Mouse (Mus musculus) heart, postnatal 4 days (tissue): ENCODE data around the gene Btk. TPM values are rescaled to one million over a fixed set of nuclear protein-coding genes. Genes with fewer than 3 reads are reported as not detected.
"Not testable (repeated sequence)": the region's sequence is repeated elsewhere in the genome, so short reads cannot be mapped to it uniquely, and the experiment has no call there.

Experiments used
- DNase-seq: peaks from one replicate; pipeline ENCODE4 v3.0.0; 2021
- total RNA-seq, 2 experiments: library from RNA; stranded (reverse); gene quantifications; 2 replicates each; pipeline ENCODE4 v1.2.3; 2021

The Btk gene
- total RNA-seq, 2 experiments from 2014 or later = 0.63 to 0.71 TPM

- no peak for DNase-seq
Measured at GRCm38 (mm10) chrX:134580528-134581305, 2.7 kb downstream of the Btk start.

GRCm38 (mm10) chrX:134577896-134578295 is 5.5 kb downstream of the Btk start:
- no peak for DNase-seq

GRCm38 (mm10) chrX:134566536-134567222 is 16.7 kb downstream of the Btk start:
- no peak for DNase-seq

DNA sequence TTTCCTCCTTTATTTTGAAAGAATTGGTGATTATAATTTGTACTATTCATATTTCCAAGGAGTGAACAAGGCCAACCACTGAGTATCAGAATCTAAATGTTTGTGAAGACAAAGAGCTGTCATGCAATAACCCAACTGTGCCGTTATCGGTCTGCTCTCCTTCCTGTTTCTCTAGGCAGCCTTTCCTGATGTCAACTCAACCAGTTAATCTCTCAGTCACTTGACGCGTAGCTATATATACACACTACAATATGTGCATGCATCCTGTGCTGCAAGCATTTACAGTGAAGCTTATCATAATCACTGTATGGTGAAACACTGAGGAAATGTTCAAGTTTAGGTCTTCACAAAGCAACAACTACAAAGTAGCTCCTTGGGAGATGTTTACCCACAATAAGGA is 19.0 kb downstream of the Btk start:
- DNase-seq = no peak

DNA sequence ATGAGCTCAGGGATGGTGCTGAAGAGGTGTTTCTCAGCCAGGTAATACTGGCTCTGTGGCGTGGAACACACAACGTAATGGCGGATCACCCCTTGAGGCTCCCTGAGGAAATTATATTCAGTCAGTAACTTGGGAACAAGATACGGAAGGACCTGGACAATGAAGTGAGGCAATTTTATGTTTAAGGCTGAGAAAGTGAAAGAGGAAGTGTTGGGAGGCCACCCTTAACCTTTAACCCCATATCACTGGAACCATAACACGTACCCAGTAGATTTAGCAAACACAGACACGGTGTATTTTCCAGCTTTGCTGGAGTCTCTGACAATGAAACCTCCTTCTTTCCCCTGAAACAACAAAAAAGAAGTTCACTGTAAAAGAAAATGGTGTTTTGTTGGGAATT is 28.9 kb downstream of the Btk start:
- DNase-seq = no peak

- no peak for DNase-seq
Measured at GRCm38 (mm10) chrX:134553326-134553725, 30.0 kb downstream of the Btk start.

DNA sequence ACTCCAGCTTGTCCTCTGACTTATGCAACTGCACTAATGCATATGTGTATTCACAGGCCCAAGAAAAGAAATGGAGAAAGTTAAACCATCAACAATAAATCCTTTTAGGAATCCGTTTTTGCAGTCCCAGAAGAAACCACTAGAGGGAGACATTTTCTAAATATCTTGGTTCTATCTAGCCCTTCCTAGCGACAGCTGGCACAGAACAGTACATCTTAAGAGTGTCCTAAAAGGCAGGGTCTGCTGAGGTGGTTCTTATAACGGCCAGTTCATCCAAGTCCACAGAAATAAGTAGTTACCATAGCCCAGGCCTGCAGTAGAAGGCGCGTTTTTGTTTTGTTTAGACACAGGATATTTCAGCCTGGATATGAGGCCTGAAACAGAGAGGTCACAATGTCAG is 32.5 kb downstream of the Btk start:
- DNase-seq = peak; percentile 23

- DNase-seq = no peak
Measured at GRCm38 (mm10) chrX:134547330-134547729, 36.0 kb downstream of the Btk start.

DNA sequence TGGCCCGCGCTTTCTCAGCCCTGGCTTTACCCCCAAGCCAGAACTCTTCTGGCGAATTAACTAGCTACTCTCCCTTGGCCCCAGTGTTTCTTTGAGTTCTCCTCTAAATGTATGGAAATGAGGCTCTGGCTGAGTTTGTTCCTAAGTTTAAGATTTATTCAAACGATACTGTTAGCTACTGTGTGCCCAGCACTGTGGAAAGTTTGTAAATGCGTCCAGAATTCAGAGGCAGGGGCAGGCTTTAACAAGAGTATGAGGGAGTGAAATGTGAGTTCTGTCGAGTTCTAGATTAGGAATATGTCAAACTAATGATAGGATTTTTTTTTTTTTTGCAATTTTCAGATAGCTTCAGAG is 41.4 kb downstream of the Btk start:
- DNase-seq = no peak

DNA sequence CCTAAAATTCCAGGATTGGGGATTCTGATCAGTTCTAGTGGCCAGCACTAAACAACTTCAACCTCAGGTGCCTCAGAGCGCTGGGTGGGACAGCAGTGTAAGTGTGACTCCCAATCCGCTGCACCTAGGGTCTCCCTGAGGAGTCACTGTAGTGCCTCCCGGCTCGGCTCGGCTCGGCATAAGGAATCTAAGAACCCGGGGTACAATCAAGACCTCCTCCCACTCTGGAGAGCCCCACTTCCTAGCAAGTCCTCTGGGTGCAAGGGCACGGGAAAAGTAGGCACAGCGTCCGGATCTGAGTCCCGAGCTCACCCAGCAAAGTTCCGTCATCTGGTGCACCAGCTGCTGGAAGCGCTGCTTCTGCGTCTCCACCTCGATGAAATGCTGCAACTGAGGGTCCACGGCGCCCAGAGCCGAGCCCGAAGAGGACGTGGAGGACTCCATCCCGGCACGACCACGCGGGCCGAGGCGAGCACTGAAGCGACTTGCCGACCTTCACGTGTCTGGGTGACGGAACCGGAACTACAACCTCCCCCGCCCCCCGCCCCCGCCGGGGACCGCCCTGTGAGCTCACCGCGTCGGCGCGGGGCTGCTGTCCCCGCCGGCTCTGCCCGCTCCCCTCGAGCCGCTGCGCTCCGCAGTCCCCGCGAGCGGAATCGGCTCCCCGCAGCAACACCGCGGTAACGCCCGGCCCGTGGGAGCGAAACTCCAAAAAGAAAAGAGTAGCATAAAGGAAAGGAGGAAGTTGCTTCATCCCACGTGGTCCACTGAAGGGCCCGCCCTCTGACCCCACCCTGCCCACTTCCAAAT is 42.0 kb downstream of the Btk start, which contains the start of gene Timm8a1:
Timm8a1 (minus strand) TSS at position 721 of the 810 bp plus-strand sequence.
- peak; percentile 69 for DNase-seq

- peak; percentile 6 for DNase-seq
Measured at GRCm38 (mm10) chrX:134540414-134541135, 42.8 kb downstream of the Btk start.

GRCm38 (mm10) chrX:134539795-134540194 is 43.6 kb downstream of the Btk start:
- DNase-seq = not testable (repeated sequence)

DNA sequence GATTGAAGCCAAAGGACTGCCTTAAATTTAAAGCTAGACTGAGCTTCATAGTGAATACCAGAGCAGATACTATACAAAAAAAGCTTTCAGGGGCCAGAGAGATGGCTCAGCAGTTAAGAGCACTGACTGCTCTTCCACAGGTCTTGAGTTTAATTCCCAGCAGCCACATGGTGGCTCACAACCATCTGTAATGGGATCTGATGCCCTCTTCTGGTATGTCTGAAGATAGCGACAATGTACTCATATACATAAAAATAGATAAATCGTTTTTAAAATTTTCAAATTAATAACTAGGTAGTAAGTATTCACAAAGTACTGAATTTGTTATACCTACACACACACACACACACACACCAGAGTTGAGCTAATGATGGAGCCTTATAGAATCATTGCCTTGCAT is 50.0 kb downstream of the Btk start:
- no peak for DNase-seq

DNA sequence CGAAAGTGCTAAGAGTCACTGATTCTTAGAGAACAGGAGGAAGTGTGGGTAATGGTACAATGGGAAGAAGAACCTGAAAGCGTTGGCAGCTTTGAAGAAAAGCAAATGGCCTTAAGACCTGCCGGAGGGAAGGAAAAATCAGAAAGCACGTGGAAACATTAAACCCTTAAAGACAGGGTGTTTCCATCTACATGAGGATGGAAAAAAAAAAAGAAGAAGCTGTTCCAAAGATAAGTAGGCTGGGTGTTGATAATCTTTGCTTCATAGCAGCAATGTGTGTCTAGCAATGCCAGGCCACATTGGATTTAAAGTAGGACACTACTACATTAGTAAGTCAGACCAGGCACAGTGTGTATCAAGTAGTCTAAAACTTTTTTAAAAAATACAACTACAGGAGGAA is 58.1 kb downstream of the Btk start:
- no peak for DNase-seq

DNA sequence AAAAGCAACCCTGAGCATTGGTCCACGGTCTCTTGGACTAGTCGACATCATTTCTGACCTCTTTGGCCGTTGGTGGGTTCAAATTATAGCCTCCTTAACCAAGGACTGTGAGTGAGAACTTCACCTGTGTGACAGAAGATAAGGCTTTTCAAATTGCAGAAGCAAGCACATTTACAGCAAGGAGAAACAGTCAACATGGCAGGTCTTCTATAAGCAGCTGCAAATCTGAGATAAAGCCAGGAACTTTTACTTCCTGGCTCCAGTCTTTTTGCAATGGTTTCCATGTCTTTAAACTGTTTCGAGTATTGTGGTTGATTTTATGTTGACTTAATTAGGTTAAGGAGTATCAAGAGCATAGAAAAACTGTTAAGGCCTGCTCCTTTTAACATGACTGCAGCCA is 59.6 kb downstream of the Btk start:
- no peak for DNase-seq

DNA sequence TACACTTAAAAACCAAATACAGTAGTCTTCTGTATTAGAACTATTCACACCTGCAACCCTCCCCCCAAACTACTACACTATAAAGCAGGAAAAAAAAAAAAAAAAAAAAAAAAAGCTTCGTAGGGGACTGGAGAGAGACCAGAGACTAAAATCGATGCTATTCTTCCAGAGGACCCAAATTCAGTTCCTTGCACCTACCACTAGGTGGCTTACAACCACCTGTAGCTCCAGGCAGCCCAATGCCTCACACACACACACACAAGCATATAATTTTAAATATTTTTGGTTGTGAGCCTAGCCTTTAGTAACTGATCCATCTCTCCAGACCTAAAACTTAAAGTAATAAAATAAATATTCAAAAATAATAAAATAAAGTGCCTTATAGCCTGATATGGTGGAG is 73.9 kb downstream of the Btk start:
- no peak for DNase-seq

GRCm38 (mm10) chrX:134507977-134508376 is 75.4 kb downstream of the Btk start:
- no peak for DNase-seq

DNA sequence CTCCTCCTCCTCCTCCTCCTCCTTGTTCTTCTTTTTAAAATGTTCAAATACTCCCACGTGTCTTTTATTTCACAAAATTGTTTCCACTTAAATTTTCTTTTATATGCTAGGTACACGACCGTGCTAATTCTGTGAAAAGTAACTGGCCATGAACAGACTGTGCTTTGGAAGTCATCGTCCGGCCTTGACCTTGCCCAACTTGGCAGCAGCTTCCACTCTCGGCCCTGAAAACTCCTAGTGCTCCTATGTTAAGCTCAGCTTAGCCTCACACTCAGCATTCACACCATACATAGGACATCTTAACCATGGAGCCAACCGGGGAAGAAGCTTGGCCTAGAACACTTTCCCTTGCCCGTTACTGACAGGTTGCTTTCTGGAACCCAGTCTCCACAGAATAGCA is 82.7 kb downstream of the Btk start:
- DNase-seq = no peak
